8 mouse cellular contexts compared by ENCODE assay signal in genomic region chr10:18055009-18055695, GRCm38 (mm10). TPM values are rescaled to one million over a fixed set of nuclear protein-coding genes. Genes with fewer than 3 reads are reported as not detected.
DNase-seq lines count a peak whose midpoint lies in the region; ATAC-seq and TF ChIP-seq lines count a peak whose summit lies in the region.

No protein-coding gene starts in this region.

- H3K9me3 ChIP-seq in lung, embryonic 14.5 days (ENCODE audit: low read depth, low read length): no peaks in the 10 kb centered on the region

- H3K4me1 ChIP-seq in cerebellum, adult 2 months (ENCODE audit: control insufficient read depth, insufficient read depth, low read length): peaks cover 3% of the 10 kb centered on the region; the same call in 1 of the 2 replicates
- peaks cover 6% of the 10 kb centered on the region for H3K4me1 ChIP-seq in lung, embryonic 14.5 days (ENCODE audit: insufficient read depth)
- H3K4me1 ChIP-seq in olfactory bulb, adult 2 months (ENCODE audit: control insufficient read depth, insufficient read depth, low read length): peaks cover 7% of the 10 kb centered on the region

- peak overlapping the region; percentile 82 for H3K4me2 ChIP-seq in lung, embryonic 14.5 days

- peak; percentile 90 to 95 for ATAC-seq in hematopoietic stem cell, adult 5-6 weeks (replicated peaks in 1 of 2; ENCODE audit: insufficient read depth in 1 of 2, low FRiP score in 2 of 2, low TSS enrichment in 1 of 2, low read depth in 1 of 2, poor library complexity in 2 of 2, severe bottlenecking in 2 of 2)
- peak; percentile 98 for ATAC-seq in lung, embryonic 14.5 days (ENCODE audit: insufficient read depth)

- peak overlapping the region; percentile 93 for H3K9ac ChIP-seq in lung, embryonic 14.5 days

- H3K4me3 ChIP-seq in cerebellum, adult 2 months (replicated peaks; ENCODE audit: insufficient read depth, low read depth, low read length): peak overlapping the region; percentile 87
- peak overlapping the region; percentile 97 for H3K4me3 ChIP-seq in lung, embryonic 14.5 days (ENCODE audit: low read depth, low read length)
- peak overlapping the region; percentile 91 for H3K4me3 ChIP-seq in olfactory bulb, adult 2 months (ENCODE audit: insufficient read depth, low read depth, low read length)

- TF ChIP-seq POLR2A in cerebellum, adult 2 months (IDR thresholded peaks at IDR 0.05; ENCODE audit: borderline replicate concordance, insufficient read depth, low read length): peak; percentile 52; the same call in 1 of the 2 replicates
- peak; percentile 43; the same call in 1 of the 2 replicates for TF ChIP-seq POLR2A in olfactory bulb, adult 2 months (IDR thresholded peaks at IDR 0.05; ENCODE audit: insufficient read depth, low read depth, low read length)

- DNase-seq in MEL-GATA-1-ER (ENCODE audit: extremely low read depth, low read depth): peak; percentile 36
- DNase-seq in cerebellum, adult 2 months: peak; percentile 85 to 87
- DNase-seq in forelimb bud, embryonic 11.5 days (ENCODE audit: low read depth, low spot score): peak; percentile 78
- DNase-seq in layer of hippocampus, adult 8-10 months (ENCODE audit: low spot score in 2 of 2): peak; percentile 60 to 76
- DNase-seq in lung, embryonic 14.5 days: peak; percentile 91
- DNase-seq in thymus, adult 18-20 months: peak; percentile 75 to 79

- 1% methylated on average over 59 of the region's 61 CpGs for WGBS in cerebellum, adult 2 months
- WGBS in lung, embryonic 14.5 days: 2% methylated on average over 56 of the region's 61 CpGs
- WGBS in olfactory bulb, adult 2 months: 3% methylated on average over 58 of the region's 61 CpGs

- H3K27me3 ChIP-seq in cerebellum, adult 2 months (ENCODE audit: control insufficient read depth, insufficient read depth, low read length): no peaks in the 10 kb centered on the region
- H3K27me3 ChIP-seq in lung, embryonic 14.5 days (ENCODE audit: insufficient read depth, low read length): no peaks in the 10 kb centered on the region

- H3K27ac ChIP-seq in cerebellum, adult 2 months (ENCODE audit: insufficient read depth, low read length): peak overlapping the region; percentile 90; the same call in 1 of the 2 replicates
- H3K27ac ChIP-seq in lung, embryonic 14.5 days (ENCODE audit: low read depth): peak overlapping the region; percentile 91
- 0 out of 2 replicates have a peak overlapping the region, but pooled peaks have one; percentile 18 for H3K27ac ChIP-seq in olfactory bulb, adult 2 months (ENCODE audit: insufficient read depth, low read depth, low read length)

- no peaks in the 10 kb centered on the region for H3K36me3 ChIP-seq in lung, embryonic 14.5 days (ENCODE audit: insufficient read depth)

- peak; percentile 58 for TF ChIP-seq CTCF in cerebellum, adult 2 months (IDR thresholded peaks at IDR 0.05; ENCODE audit: borderline replicate concordance, insufficient read depth, low read depth, low read length)
- peak; percentile 49 for TF ChIP-seq CTCF in lung, embryonic 14.5 days (IDR thresholded peaks at IDR 0.05; ENCODE audit: low read depth)
- peak; percentile 92 for TF ChIP-seq CTCF in olfactory bulb, adult 2 months (IDR thresholded peaks at IDR 0.05; ENCODE audit: insufficient read depth, low read depth, low read length)

RNA-seq across cellular contexts. Expression of gene Reps1, which starts 0.5 kb away (rescaled TPM):
- polyA plus RNA-seq in cerebellum, adult 2 months (2012; rRNA removed): 113 and 119 TPM in 2 replicates
- total RNA-seq in hematopoietic stem cell, adult 5-6 weeks (2017): 72.3 and 81.3 TPM in 2 replicates
- 10 to 100 TPM; 75.5 to 85.7 (median 80.8) TPM for total RNA-seq in layer of hippocampus, adult 8-10 months (2022)
- 27.7 and 32.5 TPM in 2 replicates for polyA plus RNA-seq in lung, embryonic 14.5 days (2014; fragmentation: Nextera tagmentation; extraction: Ambion mirVana)
- not detected in 2 replicates for polyA plus RNA-seq in olfactory bulb, adult 2 months (2012; ENCODE audit: insufficient read depth, insufficient read length, low replicate concordance, missing spikeins)

RNA-seq across cellular contexts. Expression of gene Abracl, which starts 32.1 kb away (rescaled TPM):
- 15.7 and 18.2 TPM in 2 replicates for polyA plus RNA-seq in cerebellum, adult 2 months (2012; rRNA removed)
- 233 and 268 TPM in 2 replicates for total RNA-seq in hematopoietic stem cell, adult 5-6 weeks (2017)
- total RNA-seq in layer of hippocampus, adult 8-10 months (2022): 10 to 100 TPM; 21.8 to 36.0 (median 28.9) TPM
- polyA plus RNA-seq in lung, embryonic 14.5 days (2014; fragmentation: Nextera tagmentation; extraction: Ambion mirVana): 142 and 165 TPM in 2 replicates
- polyA plus RNA-seq in olfactory bulb, adult 2 months (2012; ENCODE audit: insufficient read depth, insufficient read length, low replicate concordance, missing spikeins): not detected in 2 replicates

Comparison
In these comparisons a context has a peak if more than half of its experiments do, and no peak if none do; other contexts are left out.
1. Peak in every context shown above with its lines: DNase-seq, ATAC-seq, H3K4me3 ChIP-seq and H3K27ac ChIP-seq.
2. DNase-seq: peak in every context shown above with its lines; median percentile 91 in lung, embryonic 14.5 days; 86 in cerebellum, adult 2 months; 78 in forelimb bud, embryonic 11.5 days; 77 in thymus, adult 18-20 months; 68 in layer of hippocampus, adult 8-10 months; 36 in MEL-GATA-1-ER.
3. H3K27ac ChIP-seq: peak in every context shown above with its lines; median percentile 91 in lung, embryonic 14.5 days; 90 in cerebellum, adult 2 months; 18 in olfactory bulb, adult 2 months.
4. RNA of gene Reps1, which starts 0.5 kb away (polyA plus RNA-seq): 113 to 119 TPM in cerebellum, adult 2 months and 27.7 to 32.5 TPM in lung, embryonic 14.5 days; not detected in olfactory bulb, adult 2 months; every median in the first group is over 10 times any median in the second.
5. RNA of gene Abracl, which starts 32.1 kb away (polyA plus RNA-seq): 142 to 165 TPM in lung, embryonic 14.5 days and 15.7 to 18.2 TPM in cerebellum, adult 2 months; not detected in olfactory bulb, adult 2 months; every median in the first group is over 10 times any median in the second.